In genomic region chr1:94040391-94040790, GRCm38 (mm10) we compare ENCODE assay signal across 28 mouse cellular contexts. TPM values are rescaled to one million over a fixed set of nuclear protein-coding genes. Genes with fewer than 3 reads are reported as not detected.
DNase-seq lines count a peak whose midpoint lies in the region; ATAC-seq lines count a peak whose summit lies in the region.
"Had no signal": no experiment of that assay in that cellular context is flagged by ENCODE, and none has a peak within 500 bp of the region (broad histone marks: within the 10 kb centered on the region; RNA-seq: fewer than 3 reads in every experiment).

No protein-coding gene starts in this region.

- H3K4me1 ChIP-seq in forebrain, embryonic 11.5 days (replicated peaks; ENCODE audit: control insufficient read depth, insufficient read depth, low read length) = no peaks in the 10 kb centered on the region
- peaks cover 5% of the 10 kb centered on the region; the same call in 1 of the 2 replicates for H3K4me1 ChIP-seq in forebrain, embryonic 12.5 days
- H3K4me1 ChIP-seq in intestine, embryonic 14.5 days (replicated peaks; ENCODE audit: control insufficient read depth, insufficient read depth, low read length) = no peaks in the 10 kb centered on the region
- no peaks in the 10 kb centered on the region for H3K4me1 ChIP-seq in intestine, embryonic 15.5 days (replicated peaks)

- 91% methylated on average over 2 of the region's 2 CpGs for WGBS in forebrain, embryonic 11.5 days
- 97% methylated on average over 2 of the region's 2 CpGs for WGBS in forebrain, embryonic 12.5 days
- 92% methylated on average over 2 of the region's 2 CpGs for WGBS in intestine, embryonic 14.5 days
- WGBS in intestine, embryonic 15.5 days = 96% methylated on average over 2 of the region's 2 CpGs

- ATAC-seq in forebrain, embryonic 11.5 days (replicated peaks; ENCODE audit: low FRiP score) = no peak
- no peak for ATAC-seq in forebrain, embryonic 12.5 days (ENCODE audit: low FRiP score)
- no peak for ATAC-seq in intestine, embryonic 14.5 days (replicated peaks; ENCODE audit: low FRiP score, low TSS enrichment, low read depth)
- ATAC-seq in intestine, embryonic 15.5 days = no peak
- peak; percentile 48 for ATAC-seq in megakaryocyte, adult 5-6 weeks (ENCODE audit: poor library complexity, severe bottlenecking)
- ATAC-seq: activated CD4-positive, CD25-positive, alpha-beta regulatory T cell, adult 4 months; CD4-positive, CD25-positive, alpha-beta regulatory T cell, adult 4 months; Patski had no signal

- H3K4me3 ChIP-seq in forebrain, embryonic 11.5 days (ENCODE audit: low read depth, low read length) = no peak overlapping the region
- no peak overlapping the region for H3K4me3 ChIP-seq in forebrain, embryonic 12.5 days (replicated peaks)
- no peak overlapping the region for H3K4me3 ChIP-seq in intestine, embryonic 14.5 days (ENCODE audit: low read depth, low read length)
- no peak overlapping the region for H3K4me3 ChIP-seq in intestine, embryonic 15.5 days (replicated peaks)

- H3K36me3 ChIP-seq in forebrain, embryonic 11.5 days (ENCODE audit: control insufficient read depth, insufficient read depth, low read length) = no peaks in the 10 kb centered on the region
- H3K36me3 ChIP-seq in forebrain, embryonic 12.5 days (replicated peaks) = no peaks in the 10 kb centered on the region
- no peaks in the 10 kb centered on the region for H3K36me3 ChIP-seq in intestine, embryonic 14.5 days (ENCODE audit: control insufficient read depth, insufficient read depth, low read length)
- H3K36me3 ChIP-seq in intestine, embryonic 15.5 days = no peaks in the 10 kb centered on the region

- no peak overlapping the region for H3K9ac ChIP-seq in forebrain, embryonic 11.5 days (ENCODE audit: low read length)
- no peak overlapping the region for H3K9ac ChIP-seq in forebrain, embryonic 12.5 days
- no peak overlapping the region for H3K9ac ChIP-seq in intestine, embryonic 14.5 days (ENCODE audit: low read length)
- H3K9ac ChIP-seq in intestine, embryonic 15.5 days = no peak overlapping the region

- H3K27ac ChIP-seq in forebrain, embryonic 11.5 days (ENCODE audit: low read depth, low read length) = no peak overlapping the region
- H3K27ac ChIP-seq in forebrain, embryonic 12.5 days = no peak overlapping the region
- no peak overlapping the region for H3K27ac ChIP-seq in intestine, embryonic 14.5 days (ENCODE audit: low read depth)
- no peak overlapping the region for H3K27ac ChIP-seq in intestine, embryonic 15.5 days

- no peaks in the 10 kb centered on the region for H3K27me3 ChIP-seq in forebrain, embryonic 11.5 days (ENCODE audit: control insufficient read depth, insufficient read depth, low read length)
- no peaks in the 10 kb centered on the region for H3K27me3 ChIP-seq in forebrain, embryonic 12.5 days
- no peaks in the 10 kb centered on the region for H3K27me3 ChIP-seq in intestine, embryonic 14.5 days (replicated peaks; ENCODE audit: control insufficient read depth, insufficient read depth, low read length)
- H3K27me3 ChIP-seq in intestine, embryonic 15.5 days (replicated peaks) = no peaks in the 10 kb centered on the region
- H3K27me3 ChIP-seq: CH12.LX had no signal

- DNase-seq in forebrain, embryonic 11.5 days (ENCODE audit: low spot score) = peak; percentile 25
- peak; percentile 48 for DNase-seq in intestine, embryonic 14.5 days (ENCODE audit: low spot score)
- DNase-seq in natural killer cell, adult 2 months (ENCODE audit: low spot score in 2 of 2) = peak; percentile 61 to 80
- no peak for DNase-seq in frontal cortex, adult 2 months (ENCODE audit: extremely low spot score in 1 of 2, low spot score in 1 of 2)
- DNase-seq in layer of hippocampus, postnatal 14 days (ENCODE audit: low spot score in 2 of 2) = no peak
- DNase-seq: adrenal gland, adult 2 months; adrenal gland, adult 8-10 months; adrenal gland, postnatal 10 days; adrenal gland, postnatal 14 days; adrenal gland, postnatal 25 days; adrenal gland, postnatal 36 days; B cell, adult 2 months; cerebellum, adult 11 months; cerebellum, adult 11-12 months had no signal

- H3K9me3 ChIP-seq in forebrain, embryonic 11.5 days (ENCODE audit: control insufficient read depth, low read length) = no peaks in the 10 kb centered on the region
- no peaks in the 10 kb centered on the region for H3K9me3 ChIP-seq in forebrain, embryonic 12.5 days
- no peaks in the 10 kb centered on the region for H3K9me3 ChIP-seq in intestine, embryonic 14.5 days (ENCODE audit: control insufficient read depth, low read length)
- H3K9me3 ChIP-seq in intestine, embryonic 15.5 days = no peaks in the 10 kb centered on the region
- H3K9me3 ChIP-seq: G1E had no signal

- no peak overlapping the region for H3K4me2 ChIP-seq in forebrain, embryonic 11.5 days (ENCODE audit: low read depth, low read length, severe bottlenecking)
- H3K4me2 ChIP-seq in forebrain, embryonic 12.5 days = no peak overlapping the region
- H3K4me2 ChIP-seq in intestine, embryonic 14.5 days (ENCODE audit: low read length) = no peak overlapping the region
- no peak overlapping the region for H3K4me2 ChIP-seq in intestine, embryonic 15.5 days (replicated peaks)

RNA-seq across cellular contexts. Expression of gene Pdcd1, which starts 12.0 kb away (rescaled TPM):
- polyA plus RNA-seq in forebrain, embryonic 11.5 days (2014; fragmentation: Nextera tagmentation; extraction: Ambion mirVana) = not detected in 2 replicates
- polyA plus RNA-seq in forebrain, embryonic 12.5 days (2016; fragmentation: Nextera tagmentation; extraction: Ambion mirVana) = 0.09 TPM in 1 of 2 replicates, not detected in the other
- polyA plus RNA-seq in intestine, embryonic 14.5 days (2014; fragmentation: Nextera tagmentation; extraction: Ambion mirVana) = 0.20 and 0.42 TPM in 2 replicates
- 0.57 and 0.72 TPM in 2 replicates for polyA plus RNA-seq in intestine, embryonic 15.5 days (2015; fragmentation: Nextera tagmentation; extraction: Ambion mirVana)
- total RNA-seq in megakaryocyte, adult 5-6 weeks (2015) = not detected in 2 replicates
- total RNA-seq in megakaryocyte, adult 5-6 weeks (2017) = 0.26 TPM in 1 of 2 replicates, not detected in the other
- polyA plus RNA-seq in frontal cortex, adult 2 months (2012; rRNA removed) = 0.12 and 0.13 TPM in 2 replicates
- total RNA-seq in layer of hippocampus, postnatal 14 days (2021) = not detected
- total RNA-seq: adrenal gland, postnatal 14 days; adrenal gland, postnatal 25 days; adrenal gland, postnatal 4 days; MEL had no signal
- polyA plus RNA-seq: brain, embryonic 14.5 days; C2C12; Patski had no signal

RNA-seq across cellular contexts. Expression of gene Neu4, which starts 20.1 kb away (rescaled TPM):
- polyA plus RNA-seq in forebrain, embryonic 11.5 days (2014; fragmentation: Nextera tagmentation; extraction: Ambion mirVana) = not detected in 2 replicates
- not detected in 2 replicates for polyA plus RNA-seq in forebrain, embryonic 12.5 days (2016; fragmentation: Nextera tagmentation; extraction: Ambion mirVana)
- polyA plus RNA-seq in intestine, embryonic 14.5 days (2014; fragmentation: Nextera tagmentation; extraction: Ambion mirVana) = not detected in 2 replicates
- not detected in 2 replicates for polyA plus RNA-seq in intestine, embryonic 15.5 days (2015; fragmentation: Nextera tagmentation; extraction: Ambion mirVana)
- not detected in 2 replicates for total RNA-seq in megakaryocyte, adult 5-6 weeks (2015)
- total RNA-seq in megakaryocyte, adult 5-6 weeks (2017) = not detected in 2 replicates
- 8.0 and 8.2 TPM in 2 replicates for polyA plus RNA-seq in frontal cortex, adult 2 months (2012; rRNA removed)
- total RNA-seq in layer of hippocampus, postnatal 14 days (2021) = 10 to 100 TPM; 22.6 to 25.3 TPM
- total RNA-seq: adrenal gland, adult 18-20 months; adrenal gland, adult 2 months; adrenal gland, adult 8-10 months; adrenal gland, postnatal 10 days; adrenal gland, postnatal 14 days; adrenal gland, postnatal 25 days; adrenal gland, postnatal 36 days; adrenal gland, postnatal 4 days; CH12.LX; ES-E14; MEL had no signal
- polyA plus RNA-seq: adrenal gland, adult 2 months; brain, embryonic 14.5 days; C2C12; CD4-positive, CD25-positive, alpha-beta regulatory T cell, adult 4 months; G1E; Patski had no signal

RNA-seq across cellular contexts. Expression of gene Gal3st2c, which starts 50.1 kb away (rescaled TPM):
- polyA plus RNA-seq in forebrain, embryonic 11.5 days (2014; fragmentation: Nextera tagmentation; extraction: Ambion mirVana) = not detected in 2 replicates
- polyA plus RNA-seq in forebrain, embryonic 12.5 days (2016; fragmentation: Nextera tagmentation; extraction: Ambion mirVana) = not detected in 2 replicates
- 0.03 TPM in 1 of 2 replicates, not detected in the other for polyA plus RNA-seq in intestine, embryonic 14.5 days (2014; fragmentation: Nextera tagmentation; extraction: Ambion mirVana)
- 0.03 and 0.04 TPM in 2 replicates for polyA plus RNA-seq in intestine, embryonic 15.5 days (2015; fragmentation: Nextera tagmentation; extraction: Ambion mirVana)
- not detected in 2 replicates for total RNA-seq in megakaryocyte, adult 5-6 weeks (2015)
- not detected in 2 replicates for total RNA-seq in megakaryocyte, adult 5-6 weeks (2017)
- polyA plus RNA-seq in frontal cortex, adult 2 months (2012; rRNA removed) = 0.02 TPM in 1 of 2 replicates, not detected in the other
- under 1 TPM; 0.05 TPM for total RNA-seq in layer of hippocampus, postnatal 14 days (2021)
- total RNA-seq: CH12.LX had no signal
- polyA plus RNA-seq: adrenal gland, adult 2 months; brain, embryonic 14.5 days; C2C12; G1E had no signal

Comparison
In these comparisons a context has a peak if more than half of its experiments do, and no peak if none do; other contexts are left out.
1. DNase-seq: peak in forebrain, embryonic 11.5 days (single experiment), intestine, embryonic 14.5 days (single experiment) and natural killer cell, adult 2 months (2 of 2); none in frontal cortex, adult 2 months (0 of 2) and layer of hippocampus, postnatal 14 days (0 of 2).